Mouse (Mus musculus): ENCODE data around the gene A330070K13Rik. TPM values are rescaled to one million over a fixed set of nuclear protein-coding genes. Genes with fewer than 3 reads are reported as not detected.

Gene A330070K13Rik
- polyA plus RNA-seq, 1 experiment from 2014 or later, result 0.26 TPM

DNA sequence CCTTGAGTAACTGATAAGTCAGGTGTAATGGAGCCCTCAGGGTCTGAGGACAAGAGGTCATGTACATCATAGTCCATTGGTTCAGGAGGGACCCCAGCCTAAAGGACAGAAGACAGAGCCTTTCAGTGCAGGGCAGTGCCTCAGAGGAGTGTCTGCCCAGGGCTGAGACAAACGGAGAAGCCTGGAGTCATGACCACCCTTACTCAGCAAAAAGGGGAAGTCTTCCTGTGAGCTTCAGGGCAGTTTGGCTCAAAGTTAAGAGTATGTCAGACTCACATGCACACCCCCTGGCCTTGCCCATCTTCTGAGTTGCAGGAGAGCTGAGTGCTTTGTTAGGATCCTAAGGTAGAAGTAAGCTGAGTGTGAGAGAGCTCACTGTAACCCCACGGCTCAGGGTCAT is 54.5 kb downstream of the A330070K13Rik start:
- Histone ChIP-seq H3K27me3 (replicated peaks) (no peaks in the 10 kb centered on the region), H3K4me1 (peaks cover 21% of the 10 kb centered on the region; the same call in 1 of the 2 replicates), H3K4me2 (no peak overlapping the region), H3K9ac (replicated peaks) (no peak overlapping the region), H3K4me3 (replicated peaks) (no peak overlapping the region), H3K9me3 (replicated peaks) (no peaks in the 10 kb centered on the region), H3K36me3 (peaks cover 6% of the 10 kb centered on the region), H3K27ac (replicated peaks) (no peak overlapping the region)
- 93% methylated on average over 2 of the region's 2 CpGs for WGBS
- ATAC-seq (ENCODE audit: low FRiP score), result no peak

Other genes starting within 250 kb of the A330070K13Rik start
- gene Kctd7, start 239.8 kb downstream of the A330070K13Rik start, polyA plus RNA-seq (2015; fragmentation: Nextera tagmentation; extraction: Ambion mirVana), result 14.9 and 16.4 TPM in 2 replicates
- gene Rabgef1, start 212.8 kb downstream of the A330070K13Rik start, polyA plus RNA-seq (2015; fragmentation: Nextera tagmentation; extraction: Ambion mirVana), result 38.9 and 42.0 TPM in 2 replicates
- 24.7 and 27.5 TPM in 2 replicates for gene Tmem248, start 167.6 kb downstream of the A330070K13Rik start, polyA plus RNA-seq (2015; fragmentation: Nextera tagmentation; extraction: Ambion mirVana)
- gene Sbds, start 129.1 kb downstream of the A330070K13Rik start, polyA plus RNA-seq (2015; fragmentation: Nextera tagmentation; extraction: Ambion mirVana), result 60.6 and 64.6 TPM in 2 replicates
- gene Tyw1, start 129.0 kb downstream of the A330070K13Rik start, polyA plus RNA-seq (2015; fragmentation: Nextera tagmentation; extraction: Ambion mirVana), result 21.0 and 21.9 TPM in 2 replicates
- gene Caln1, start 15.2 kb downstream of the A330070K13Rik start, polyA plus RNA-seq (2015; fragmentation: Nextera tagmentation; extraction: Ambion mirVana), result 42.5 and 51.0 TPM in 2 replicates

All from neural tube, embryonic 15.5 days (tissue).